Mouse (Mus musculus): ENCODE measurements around the gene Lamp1. TPM values are rescaled to one million over a fixed set of nuclear protein-coding genes. Genes with fewer than 3 reads are reported as not detected.
A peak's percentile ranks its signal among the peaks of the same experiment; 100 is the strongest.

Lamp1 gene
- polyA plus RNA-seq, 1 experiment from 2014 or later: 361 TPM

DNA sequence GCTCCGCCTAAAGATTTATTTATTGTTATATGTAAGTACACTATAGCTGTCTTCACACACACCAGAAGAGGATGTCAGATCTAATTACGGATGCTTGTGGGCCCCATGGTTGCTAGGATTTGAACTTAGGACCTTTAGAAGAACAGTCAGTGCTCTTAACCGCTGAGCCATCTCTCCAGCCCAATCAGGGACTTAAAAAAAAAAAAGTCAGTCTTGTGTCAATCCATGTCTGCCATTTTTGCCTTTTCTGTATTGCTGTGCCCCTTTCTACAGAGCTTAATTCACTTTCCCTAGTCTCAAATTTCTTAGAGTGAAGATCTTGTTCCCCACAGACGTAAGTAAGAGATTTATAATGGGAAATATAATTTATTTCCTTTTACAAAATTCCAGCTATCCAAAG, 59.5 kb downstream of the Lamp1 start:
- Histone ChIP-seq H3K4me2 (ENCODE audit: low read length) (no peak overlapping the region), H3K9ac (ENCODE audit: low read length) (no peak overlapping the region), H3K36me3 (ENCODE audit: control insufficient read depth, insufficient read depth, low read length) (peaks cover 42% of the 10 kb centered on the region), H3K9me3 (ENCODE audit: control insufficient read depth, low read length) (no peaks in the 10 kb centered on the region), H3K27me3 (ENCODE audit: control insufficient read depth, insufficient read depth, low read length) (no peaks in the 10 kb centered on the region), H3K4me3 (ENCODE audit: control insufficient read depth in 1 of 2, insufficient read depth in 1 of 2, low read depth in 1 of 2, low read length in 2 of 2) (no peak overlapping the region), H3K4me1 (ENCODE audit: control insufficient read depth in 2 of 2, insufficient read depth in 2 of 2, low read length in 2 of 2) (peaks cover 12 to 17% of the 10 kb centered on the region in 2 experiments), H3K27ac (replicated peaks in 1 of 2; ENCODE audit: control insufficient read depth in 1 of 2, insufficient read depth in 1 of 2, low read depth in 2 of 2, low read length in 2 of 2) (no peak overlapping the region)
- ATAC-seq (ENCODE audit: insufficient number of reproducible peaks, insufficient read depth, low FRiP score, low read depth): no peak
- 84% methylated on average over 4 of the region's 4 CpGs for WGBS

DNA sequence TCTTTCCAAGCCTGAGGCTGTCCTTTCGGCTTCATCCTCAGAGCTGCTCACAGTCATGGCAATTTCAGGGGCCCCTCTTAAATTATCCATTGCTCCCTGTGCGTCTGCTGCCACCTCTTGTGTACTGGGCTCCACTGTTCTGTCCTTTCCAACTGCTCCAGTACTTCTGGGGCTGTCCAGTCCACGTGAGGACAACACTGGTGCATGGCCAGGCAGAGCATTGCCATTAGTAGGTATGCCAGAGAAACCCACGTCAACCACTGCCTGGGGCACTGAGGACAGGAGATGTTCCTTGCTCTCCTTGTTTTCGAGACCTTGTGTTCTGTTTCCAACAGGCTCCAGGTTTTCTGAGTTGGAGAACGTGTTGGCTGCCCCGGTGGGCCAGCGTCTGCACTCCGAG, 65.5 kb downstream of the Lamp1 start:
- Histone ChIP-seq H3K36me3 (ENCODE audit: control insufficient read depth, insufficient read depth, low read length) (peaks cover 56% of the 10 kb centered on the region), H3K27me3 (ENCODE audit: control insufficient read depth, insufficient read depth, low read length) (no peaks in the 10 kb centered on the region), H3K9me3 (ENCODE audit: control insufficient read depth, low read length) (no peaks in the 10 kb centered on the region), H3K27ac (replicated peaks in 1 of 2; ENCODE audit: control insufficient read depth in 1 of 2, insufficient read depth in 1 of 2, low read depth in 2 of 2, low read length in 2 of 2) (no peak overlapping the region), H3K4me1 (ENCODE audit: control insufficient read depth in 2 of 2, insufficient read depth in 2 of 2, low read length in 2 of 2) (peaks cover 33 to 38% of the 10 kb centered on the region in 2 experiments), H3K9ac (ENCODE audit: low read length) (no peak overlapping the region), H3K4me3 (ENCODE audit: control insufficient read depth in 1 of 2, insufficient read depth in 1 of 2, low read depth in 1 of 2, low read length in 2 of 2) (no peak overlapping the region), H3K4me2 (ENCODE audit: low read length) (no peak overlapping the region)
- WGBS: 82% methylated on average over 9 of the region's 9 CpGs
- no peak for ATAC-seq (ENCODE audit: insufficient number of reproducible peaks, insufficient read depth, low FRiP score, low read depth)

MicroRNA genes within 50 kb of the gene (microRNA counts, 519-probe panel; counts per million panel counts)
- microRNA mmu-miR-1968: 322 counts per million, percentile 70 among the panel's probes with 10 or more counts

Small RNA genes within 50 kb of the gene (microRNA-seq; reads per million reads assigned to microRNA genes)
- gene Mir1968 (29.1 reads per million, percentile 35 among the genes with 10 or more reads in this experiment), gene Mir7065 (not detected)

Other genes starting within 250 kb of the Lamp1 start
- not detected in 2 replicates for gene F7, start 133.1 kb upstream of the Lamp1 start, polyA plus RNA-seq (2014; fragmentation: Nextera tagmentation; extraction: Ambion mirVana)
- gene F10, start 121.9 kb upstream of the Lamp1 start, polyA plus RNA-seq (2014; fragmentation: Nextera tagmentation; extraction: Ambion mirVana): 0.96 and 1.2 TPM in 2 replicates
- gene Proz, start 98.2 kb upstream of the Lamp1 start, polyA plus RNA-seq (2014; fragmentation: Nextera tagmentation; extraction: Ambion mirVana): 0.28 and 0.54 TPM in 2 replicates
- gene Pcid2, start 53.7 kb upstream of the Lamp1 start, polyA plus RNA-seq (2014; fragmentation: Nextera tagmentation; extraction: Ambion mirVana): 22.5 and 23.2 TPM in 2 replicates
- gene Cul4a, start 53.5 kb upstream of the Lamp1 start, polyA plus RNA-seq (2014; fragmentation: Nextera tagmentation; extraction: Ambion mirVana): 109 and 114 TPM in 2 replicates
- 19.6 and 21.3 TPM in 2 replicates for gene Grtp1, start 41.5 kb downstream of the Lamp1 start, polyA plus RNA-seq (2014; fragmentation: Nextera tagmentation; extraction: Ambion mirVana)
- 225 and 239 TPM in 2 replicates for gene Adprhl1, start 95.0 kb downstream of the Lamp1 start, polyA plus RNA-seq (2014; fragmentation: Nextera tagmentation; extraction: Ambion mirVana)
- 30.4 and 30.9 TPM in 2 replicates for gene Dcun1d2, start 129.0 kb downstream of the Lamp1 start, polyA plus RNA-seq (2014; fragmentation: Nextera tagmentation; extraction: Ambion mirVana)
- 37.2 and 39.6 TPM in 2 replicates for gene Tmco3, start 129.0 kb downstream of the Lamp1 start, polyA plus RNA-seq (2014; fragmentation: Nextera tagmentation; extraction: Ambion mirVana)
- 79.0 and 82.2 TPM in 2 replicates for gene Tfdp1, start 179.6 kb downstream of the Lamp1 start, polyA plus RNA-seq (2014; fragmentation: Nextera tagmentation; extraction: Ambion mirVana)
- gene Atp4b, start 237.7 kb downstream of the Lamp1 start, polyA plus RNA-seq (2014; fragmentation: Nextera tagmentation; extraction: Ambion mirVana): not detected in 2 replicates
- gene Grk1, start 245.9 kb downstream of the Lamp1 start, polyA plus RNA-seq (2014; fragmentation: Nextera tagmentation; extraction: Ambion mirVana): not detected in 2 replicates